Mouse (Mus musculus) heart, embryonic 11.5 days (tissue): ENCODE results near the gene Paip2b. TPM values are rescaled to one million over a fixed set of nuclear protein-coding genes. Genes with fewer than 3 reads are reported as not detected.
A peak's percentile ranks its signal among the peaks of the same experiment; 100 is the strongest.

Experiments
- ATAC-seq: fragments of 200-750 bp; cut with Nextera tagmentation; replicated peaks from 2 replicates; pipeline ENCODE4 v1.8.0; 2017; ENCODE audit warnings: moderate library complexity; ENCODE audit not compliant: insufficient number of reproducible peaks, low FRiP score, low TSS enrichment
- H3K27ac ChIP-seq: fragments of 300-500 bp; sonication (generic); 2 replicates; pipeline ENCODE4 v1.5.1; 2014; ENCODE audit warnings: mild to moderate bottlenecking, low read depth, low read length
- H3K27me3 ChIP-seq: fragments of 300-500 bp; sonication (generic); 2 replicates; pipeline ENCODE4 v1.6.1; 2014; ENCODE audit warnings: mild to moderate bottlenecking, low read length, mixed read lengths; ENCODE audit not compliant: control insufficient read depth, insufficient read depth
- H3K36me3 ChIP-seq: fragments of 300-500 bp; sonication (generic); 2 replicates; pipeline ENCODE4 v1.6.1; 2014; ENCODE audit warnings: mild to moderate bottlenecking, low read length, moderate library complexity, mixed read lengths; ENCODE audit not compliant: control insufficient read depth, insufficient read depth
- H3K4me1 ChIP-seq: fragments of 300-500 bp; sonication (generic); 2 replicates; pipeline ENCODE4 v1.6.1; 2014; ENCODE audit warnings: low read length; ENCODE audit not compliant: control insufficient read depth, insufficient read depth
- H3K4me2 ChIP-seq: fragments of 300-500 bp; sonication (generic); 2 replicates; pipeline ENCODE4 v1.6.1; 2014; ENCODE audit warnings: mild to moderate bottlenecking, moderate library complexity
- H3K4me3 ChIP-seq: fragments of 300-500 bp; sonication (generic); 2 replicates; pipeline ENCODE4 v1.5.1; 2014; ENCODE audit warnings: low read depth, low read length
- H3K9ac ChIP-seq: fragments of 300-500 bp; sonication (generic); 2 replicates; pipeline ENCODE4 v1.6.1; 2014; ENCODE audit warnings: mild to moderate bottlenecking, low read depth, low read length, moderate library complexity
- H3K9me3 ChIP-seq: fragments of 300-500 bp; sonication (generic); replicated peaks from 2 replicates; pipeline ENCODE4 v1.6.1; 2016; ENCODE audit warnings: low read length; ENCODE audit not compliant: control insufficient read depth
- WGBS: fragments of 180-500 bp; shearing (Covaris S2); extraction: QIAGEN DNeasy Blood & Tissue Kit; methylation state at CpG from one replicate; pipeline ENCODE4 v1.1.7; 2014; ENCODE audit not compliant: insufficient replicate concordance; 5-methylcytosine and 5-hydroxymethylcytosine counted together
- polyA plus RNA-seq: library from polyadenylated mRNA; unstranded; fragments of >200 nt; fragmentation: Nextera tagmentation; extraction: Ambion mirVana; gene quantifications from 2 replicates; pipeline ENCODE4 v1.2.1, GENCODE M21; 2014

Gene Paip2b
- polyA plus RNA-seq, 1 experiment from 2014 or later: 16.9 TPM

DNA sequence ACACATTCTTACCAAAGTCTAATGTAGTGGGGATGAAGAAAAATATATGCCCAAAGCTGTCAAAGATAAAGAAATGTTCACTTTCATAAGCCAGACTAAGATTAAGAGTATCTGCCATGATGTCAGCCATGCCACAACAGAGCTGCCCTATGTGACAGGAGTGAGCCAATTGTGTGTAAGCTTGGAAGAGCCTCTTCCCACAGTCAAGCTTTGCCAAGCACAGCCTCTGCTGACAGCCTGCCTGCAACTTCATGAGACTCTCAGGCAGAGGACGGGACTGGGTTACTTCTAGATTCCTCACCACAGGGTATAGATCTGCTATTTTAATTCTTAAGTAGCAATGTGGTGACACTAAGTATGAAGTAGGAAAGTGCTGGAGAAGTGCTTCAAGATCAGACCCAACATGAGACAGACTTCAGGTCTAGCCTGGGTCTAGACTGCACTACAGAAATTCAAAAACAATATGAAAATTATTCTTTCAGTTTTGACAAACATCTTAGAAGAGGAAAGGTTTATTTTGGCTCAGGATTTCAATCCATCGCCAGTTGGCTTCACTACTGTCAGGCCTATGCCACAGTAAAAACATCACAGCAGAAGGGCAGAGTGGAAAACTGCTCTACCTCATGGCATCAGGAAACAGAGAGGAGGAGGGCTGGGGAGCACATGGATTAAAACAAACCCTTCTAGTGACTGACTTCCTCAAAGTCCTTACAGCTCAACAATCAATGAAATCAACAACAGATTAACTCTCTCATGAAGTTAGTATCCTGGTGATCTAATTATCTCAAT lies 10.6 kb downstream of the Paip2b start:
- Histone ChIP-seq H3K36me3 (no peaks in the 10 kb centered on the region), H3K4me3 (no peak overlapping the region), H3K27ac (no peak overlapping the region), H3K9ac (no peak overlapping the region), H3K4me1 (no peaks in the 10 kb centered on the region), H3K9me3 (0 out of 2 replicates have a peak, but pooled peaks cover 2% of the 10 kb centered on the region), H3K4me2 (no peak overlapping the region), H3K27me3 (no peaks in the 10 kb centered on the region)
- no peak for ATAC-seq
- 82% methylated on average over 2 of the region's 2 CpGs for WGBS

DNA sequence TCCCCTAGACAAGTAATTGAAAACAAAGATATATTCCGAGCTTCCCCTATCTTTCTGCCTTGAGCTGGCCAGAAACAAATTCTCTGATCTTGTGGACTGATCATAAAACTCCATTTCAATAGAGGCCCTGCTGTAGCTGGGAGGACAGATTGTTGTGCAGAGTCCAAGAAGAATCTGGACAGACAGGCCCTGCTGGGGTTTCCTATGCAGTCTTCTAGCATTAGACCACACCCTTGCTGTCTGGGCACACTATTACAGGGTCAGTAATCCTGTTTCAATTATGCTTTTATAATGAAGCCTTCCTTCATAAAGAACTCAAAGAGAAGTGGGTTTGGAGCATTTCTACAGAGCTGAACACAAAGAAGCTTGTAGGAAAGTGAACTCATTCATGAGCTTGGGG lies 12.5 kb downstream of the Paip2b start:
- no peaks in the 10 kb centered on the region for H3K4me1 ChIP-seq
- H3K36me3 ChIP-seq: no peaks in the 10 kb centered on the region
- no peak overlapping the region for H3K4me3 ChIP-seq
- H3K27me3 ChIP-seq: no peaks in the 10 kb centered on the region
- 78% methylated on average over 1 of the region's 1 CpGs for WGBS
- 0 out of 2 replicates have a peak, but pooled peaks cover 2% of the 10 kb centered on the region for H3K9me3 ChIP-seq
- no peak for ATAC-seq
- no peak overlapping the region for H3K4me2 ChIP-seq
- no peak overlapping the region for H3K27ac ChIP-seq
- no peak overlapping the region for H3K9ac ChIP-seq

DNA sequence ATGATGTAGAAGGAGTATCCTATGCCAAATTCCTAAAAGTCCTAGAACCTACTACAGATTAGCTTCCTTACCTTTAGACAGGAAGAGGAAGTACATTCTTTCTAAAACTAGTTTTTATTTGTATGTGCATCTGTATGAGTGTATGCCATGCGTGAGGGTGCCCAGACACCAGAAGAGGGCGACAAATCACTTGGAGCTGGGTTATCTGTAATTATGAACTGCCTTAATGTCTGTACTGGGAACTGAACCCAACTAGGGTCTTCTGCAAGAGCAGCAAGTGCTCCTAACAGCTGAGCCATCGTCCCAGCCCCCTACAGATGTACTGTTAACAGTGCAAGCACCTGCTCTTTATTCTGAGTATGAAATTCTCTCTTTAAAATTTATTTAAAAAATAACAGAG lies 15.7 kb downstream of the Paip2b start:
- H3K27ac ChIP-seq: no peak overlapping the region
- peaks cover 14% of the 10 kb centered on the region for H3K36me3 ChIP-seq
- no peak overlapping the region for H3K9ac ChIP-seq
- 0 out of 2 replicates have a peak, but pooled peaks cover 2% of the 10 kb centered on the region for H3K9me3 ChIP-seq
- no peaks in the 10 kb centered on the region for H3K4me1 ChIP-seq
- H3K4me2 ChIP-seq: no peak overlapping the region
- WGBS: 87% methylated on average over 3 of the region's 3 CpGs
- no peak overlapping the region for H3K4me3 ChIP-seq
- H3K27me3 ChIP-seq: no peaks in the 10 kb centered on the region
- ATAC-seq: no peak

DNA sequence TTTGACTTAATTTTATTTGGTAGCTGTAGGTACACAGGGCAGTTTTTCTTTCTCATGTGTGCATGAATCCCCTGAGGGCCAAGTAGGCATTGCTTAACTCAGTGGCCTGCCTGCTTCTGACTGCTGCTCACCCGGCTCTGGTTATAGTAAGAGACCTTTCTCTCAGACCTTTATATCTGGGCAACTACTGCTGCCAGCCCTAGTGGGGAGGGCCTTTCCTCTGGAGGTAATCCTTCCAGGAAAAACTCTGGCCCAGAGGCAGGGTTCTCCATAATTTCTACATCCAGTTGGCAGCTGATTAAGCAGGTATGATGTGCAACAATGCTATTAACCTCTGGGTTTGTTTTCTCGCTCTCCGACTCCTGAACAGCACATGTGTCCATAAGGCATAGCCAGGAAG lies 28.7 kb downstream of the Paip2b start:
- Histone ChIP-seq H3K9ac (no peak overlapping the region), H3K27me3 (no peaks in the 10 kb centered on the region), H3K4me1 (no peaks in the 10 kb centered on the region), H3K27ac (no peak overlapping the region), H3K9me3 (no peaks in the 10 kb centered on the region), H3K4me2 (no peak overlapping the region), H3K4me3 (no peak overlapping the region), H3K36me3 (peaks cover 5% of the 10 kb centered on the region; the same call in 1 of the 2 replicates)
- ATAC-seq: no peak
- WGBS: 88% methylated on average over 3 of the region's 3 CpGs

DNA sequence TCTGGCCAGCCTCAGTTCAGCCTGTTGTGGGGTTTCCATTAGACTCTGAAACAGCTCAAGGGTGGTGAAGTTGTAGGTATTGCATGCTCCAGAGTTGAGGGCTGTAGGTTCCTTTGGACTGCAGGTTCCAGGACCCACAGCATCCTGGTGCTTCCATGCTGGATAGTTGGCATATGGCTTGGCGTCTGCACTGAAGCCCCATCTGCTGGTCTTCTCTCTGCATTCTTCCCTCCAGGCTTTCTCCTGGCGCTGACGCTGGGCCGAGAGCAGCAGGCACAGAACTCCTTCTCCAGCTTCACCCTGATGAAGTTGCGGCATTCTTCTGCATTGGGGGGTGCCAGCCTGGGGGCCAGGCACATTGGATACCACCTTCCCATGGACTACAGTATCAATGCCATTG lies 29.5 kb downstream of the Paip2b start:
- no peak overlapping the region for H3K27ac ChIP-seq
- ATAC-seq: no peak
- no peaks in the 10 kb centered on the region for H3K4me1 ChIP-seq
- H3K27me3 ChIP-seq: no peaks in the 10 kb centered on the region
- no peak overlapping the region for H3K4me2 ChIP-seq
- no peaks in the 10 kb centered on the region for H3K9me3 ChIP-seq
- 0 out of 2 replicates have a peak, but pooled peaks cover 5% of the 10 kb centered on the region for H3K36me3 ChIP-seq
- WGBS: 86% methylated on average over 5 of the region's 5 CpGs
- H3K4me3 ChIP-seq: no peak overlapping the region
- no peak overlapping the region for H3K9ac ChIP-seq

DNA sequence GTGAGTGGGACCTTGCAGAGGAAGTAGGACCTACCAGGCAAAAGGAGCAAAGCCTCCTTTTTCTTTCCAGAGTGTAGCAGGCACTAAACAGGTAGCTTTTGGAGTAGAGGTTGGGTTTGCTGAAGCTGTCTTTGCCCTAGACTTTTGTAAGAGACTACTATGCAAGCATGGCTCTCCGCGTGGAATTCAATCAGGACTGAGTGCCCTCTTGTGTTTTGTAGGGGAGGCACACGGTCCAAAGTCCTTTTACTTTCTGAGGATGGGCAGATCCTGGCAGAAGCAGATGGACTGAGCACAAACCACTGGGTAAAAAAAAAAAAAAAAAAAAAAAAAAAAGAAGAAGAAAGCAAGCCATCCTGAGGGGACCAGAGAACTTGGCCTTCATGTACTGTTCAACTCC lies 34.9 kb downstream of the Paip2b start:
- H3K9ac ChIP-seq: no peak overlapping the region
- no peak for ATAC-seq
- H3K9me3 ChIP-seq: no peaks in the 10 kb centered on the region
- H3K27ac ChIP-seq: no peak overlapping the region
- no peak overlapping the region for H3K4me3 ChIP-seq
- H3K36me3 ChIP-seq: 0 out of 2 replicates have a peak, but pooled peaks cover under 1% of the 10 kb centered on the region
- no peaks in the 10 kb centered on the region for H3K27me3 ChIP-seq
- 57% methylated on average over 3 of the region's 3 CpGs for WGBS
- peaks cover 3% of the 10 kb centered on the region; the same call in 1 of the 2 replicates for H3K4me1 ChIP-seq
- H3K4me2 ChIP-seq: no peak overlapping the region

DNA sequence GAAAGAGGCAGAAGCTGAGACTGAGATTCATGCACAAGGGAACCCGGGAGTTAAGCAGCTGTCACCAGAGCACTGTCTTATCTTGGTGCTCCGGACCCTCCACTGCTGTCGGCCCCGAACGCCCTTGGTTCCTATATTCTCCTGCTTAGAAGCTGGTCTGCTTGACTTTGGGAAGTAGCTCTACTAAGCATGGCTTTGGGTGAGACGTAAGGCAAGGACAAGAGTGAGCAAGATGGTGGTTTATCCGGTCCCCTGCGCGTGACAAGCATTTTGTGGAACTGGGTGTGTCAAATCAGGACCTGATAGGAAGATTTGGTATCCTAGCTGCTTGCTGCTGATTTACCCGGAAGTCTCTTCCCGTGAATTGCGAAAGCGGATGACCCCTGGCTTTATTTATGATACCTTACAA lies 36.0 kb downstream of the Paip2b start:
- H3K4me3 ChIP-seq: peak overlapping the region; percentile 78
- WGBS: 5% methylated on average over 13 of the region's 13 CpGs
- ATAC-seq: 0 out of 2 replicates have a peak, but pooled peaks have one; percentile 2

DNA sequence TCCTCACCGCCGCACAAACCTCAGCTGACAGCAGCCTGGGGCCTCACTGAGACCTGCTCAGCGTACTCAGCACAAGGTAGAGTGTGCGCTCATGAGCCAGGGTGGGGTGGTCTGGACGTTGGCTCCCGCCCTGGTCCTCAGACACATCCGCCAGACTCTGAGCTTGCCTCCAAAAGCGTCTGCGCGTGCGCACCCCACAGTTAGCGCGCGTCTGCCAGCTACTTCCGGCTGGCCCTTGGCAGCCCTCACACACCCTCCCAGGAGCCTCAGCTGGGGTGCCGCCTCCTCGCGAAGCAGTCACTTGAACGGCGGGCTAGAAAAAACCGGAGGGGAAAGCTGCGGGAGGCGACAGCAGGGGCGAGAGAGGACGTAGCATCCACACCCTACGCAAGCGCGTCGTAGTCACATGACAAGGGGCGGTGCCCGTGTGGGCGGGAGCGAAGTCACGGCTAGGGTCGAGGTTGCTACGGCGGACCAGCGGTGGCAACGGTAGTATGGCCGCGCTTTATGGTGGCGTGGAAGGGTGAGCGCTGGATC lies 36.7 kb downstream of the Paip2b start, which contains the start of gene Nagk:
Nagk (plus strand) TSS at position 223 of the 537 bp plus-strand sequence.
- under 1% methylated on average over 43 of the region's 43 CpGs for WGBS
- Histone ChIP-seq H3K4me3 (peak within 1 kb of the TSS; percentile 78), H3K27ac (peak within 1 kb of the TSS; percentile 97)

More for the DNA sequence above, 36.0 kb downstream of the Paip2b start:
- H3K36me3 ChIP-seq: no peaks in the 10 kb centered on the region
- H3K4me2 ChIP-seq: peak overlapping the region; percentile 93
- peak overlapping the region; percentile 86 for H3K9ac ChIP-seq
- peak overlapping the region; percentile 97 for H3K27ac ChIP-seq
- H3K9me3 ChIP-seq: no peaks in the 10 kb centered on the region
- no peaks in the 10 kb centered on the region for H3K27me3 ChIP-seq
- peaks cover 3% of the 10 kb centered on the region; the same call in 1 of the 2 replicates for H3K4me1 ChIP-seq

More for the DNA sequence above, 36.7 kb downstream of the Paip2b start, which contains the start of gene Nagk:
- Histone ChIP-seq H3K9ac (peak within 1 kb of the TSS; percentile 86), H3K36me3 (no peaks in the 10 kb centered on the region), H3K9me3 (no peaks in the 10 kb centered on the region), H3K4me2 (peak within 1 kb of the TSS; percentile 93), H3K4me1 (peaks cover 3% of the 10 kb centered on the region; the same call in 1 of the 2 replicates), H3K27me3 (no peaks in the 10 kb centered on the region)
- peak; percentile 92 for ATAC-seq
